Mouse (Mus musculus) heart, postnatal 0 days (tissue): Measurements from ENCODE around the gene Crip1.

Source experiments
- CTCF ChIP-seq: IDR thresholded peaks from 2 replicates; pipeline ENCODE4 v1.5.1; 2016; ENCODE audit warnings: antibody characterized with exemption, control low read depth, low read depth
- EP300 ChIP-seq: IDR thresholded peaks from 2 replicates; pipeline ENCODE4 v1.6.1; 2016; ENCODE audit warnings: antibody characterized with exemption, low read depth

DNA sequence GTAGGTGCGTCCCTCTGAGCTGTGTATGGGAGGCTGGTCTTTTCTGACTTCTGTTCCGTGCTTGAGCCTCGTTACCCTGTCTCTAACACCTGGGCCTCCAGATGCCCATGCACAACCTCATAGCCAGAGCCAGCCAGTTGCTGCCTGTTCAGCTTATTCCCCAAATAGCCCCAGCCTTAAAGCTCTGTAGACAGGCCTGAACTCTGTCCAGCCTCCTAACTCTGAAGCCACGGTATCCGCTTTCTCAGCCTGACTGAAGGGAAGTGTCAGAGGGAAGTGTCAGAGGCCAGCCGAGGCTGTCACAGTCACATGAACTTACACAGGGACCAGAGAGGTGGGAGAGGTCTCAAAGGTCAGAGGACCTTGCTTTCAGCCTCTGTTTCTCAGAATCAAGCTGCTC lies 21.4 kb upstream of the Crip1 start:
- TF ChIP-seq CTCF, result no peak
- no peak for TF ChIP-seq EP300
